Mouse (Mus musculus) liver, embryonic 15.5 days (tissue): ENCODE data around the gene Med8. TPM values are rescaled to one million over a fixed set of nuclear protein-coding genes. Genes with fewer than 3 reads are reported as not detected.
A peak's percentile ranks its signal among the peaks of the same experiment; 100 is the strongest.

Experiments used
- ATAC-seq: fragments of 200-750 bp; cut with Nextera tagmentation; 2 replicates; pipeline ENCODE4 v1.8.0; 2017; ENCODE audit warnings: moderate number of reproducible peaks, mild to moderate bottlenecking, moderate library complexity; ENCODE audit not compliant: insufficient read depth
- H3K27ac ChIP-seq: fragments of 300-500 bp; sonication (generic); replicated peaks from 2 replicates; pipeline ENCODE4 v1.5.1; 2015; ENCODE audit warnings: mild to moderate bottlenecking, inconsistent platforms
- H3K27me3 ChIP-seq: fragments of 300-500 bp; sonication (generic); 2 replicates; pipeline ENCODE4 v1.6.1; 2015; ENCODE audit warnings: mild to moderate bottlenecking, inconsistent platforms
- H3K36me3 ChIP-seq: fragments of 300-500 bp; sonication (generic); replicated peaks from 2 replicates; pipeline ENCODE4 v1.6.1; 2015; ENCODE audit warnings: moderate library complexity, mild to moderate bottlenecking, inconsistent platforms
- H3K4me1 ChIP-seq: fragments of 300-500 bp; sonication (generic); replicated peaks from 2 replicates; pipeline ENCODE4 v1.6.1; 2015; ENCODE audit warnings: inconsistent platforms
- H3K4me2 ChIP-seq: fragments of 300-500 bp; sonication (generic); 2 replicates; pipeline ENCODE4 v1.6.1; 2015; ENCODE audit warnings: moderate library complexity, mild to moderate bottlenecking, inconsistent platforms
- H3K4me3 ChIP-seq: fragments of 300-500 bp; sonication (generic); replicated peaks from 2 replicates; pipeline ENCODE4 v1.5.1; 2015; ENCODE audit warnings: mild to moderate bottlenecking, inconsistent platforms
- H3K9ac ChIP-seq: fragments of 300-500 bp; sonication (generic); 2 replicates; pipeline ENCODE4 v1.6.1; 2015; ENCODE audit warnings: moderate library complexity, mild to moderate bottlenecking, inconsistent platforms
- H3K9me3 ChIP-seq: fragments of 300-500 bp; sonication (generic); replicated peaks from 2 replicates; pipeline ENCODE4 v1.6.1; 2016; ENCODE audit warnings: inconsistent platforms
- WGBS: fragments of 180-500 bp; shearing (Covaris S2); methylation state at CpG from one replicate; pipeline ENCODE4 v1.1.7; 2015; ENCODE audit warnings: mixed read lengths; ENCODE audit not compliant: insufficient replicate concordance; 5-methylcytosine and 5-hydroxymethylcytosine counted together
- polyA plus RNA-seq: library from polyadenylated mRNA; unstranded; fragments of >200 nt; fragmentation: Nextera tagmentation; extraction: Ambion mirVana; gene quantifications from 2 replicates; pipeline ENCODE4 v1.2.1, GENCODE M21; 2015

Med8 gene
- polyA plus RNA-seq, 1 experiment from 2014 or later: 73.5 TPM

GRCm38 (mm10) chr4:118383271-118383670 lies 25.9 kb upstream of the Med8 start:
- no peaks in the 10 kb centered on the region for H3K27me3 ChIP-seq
- ATAC-seq: no peak
- no peaks in the 10 kb centered on the region for H3K4me1 ChIP-seq
- H3K9ac ChIP-seq: no peak overlapping the region
- H3K36me3 ChIP-seq: peaks cover 96% of the 10 kb centered on the region
- H3K4me2 ChIP-seq: no peak overlapping the region
- H3K9me3 ChIP-seq: no peaks in the 10 kb centered on the region
- H3K27ac ChIP-seq: no peak overlapping the region
- no peak overlapping the region for H3K4me3 ChIP-seq
- 80% methylated on average over 7 of the region's 7 CpGs for WGBS

GRCm38 (mm10) chr4:118387316-118387715 lies 21.8 kb upstream of the Med8 start:
- Histone ChIP-seq H3K27me3 (no peaks in the 10 kb centered on the region), H3K4me2 (no peak overlapping the region), H3K4me3 (no peak overlapping the region), H3K27ac (no peak overlapping the region), H3K9ac (no peak overlapping the region), H3K4me1 (no peaks in the 10 kb centered on the region), H3K9me3 (no peaks in the 10 kb centered on the region), H3K36me3 (peaks cover 100% of the 10 kb centered on the region)
- WGBS: 83% methylated on average over 8 of the region's 8 CpGs
- ATAC-seq: no peak

- no peak overlapping the region for H3K4me2 ChIP-seq
- 91% methylated on average over 11 of the region's 11 CpGs for WGBS
- no peak for ATAC-seq
- no peak overlapping the region for H3K27ac ChIP-seq
- H3K9ac ChIP-seq: no peak overlapping the region
- no peaks in the 10 kb centered on the region for H3K4me1 ChIP-seq
- H3K9me3 ChIP-seq: no peaks in the 10 kb centered on the region
- H3K4me3 ChIP-seq: no peak overlapping the region
- H3K36me3 ChIP-seq: peaks cover 100% of the 10 kb centered on the region
- no peaks in the 10 kb centered on the region for H3K27me3 ChIP-seq
Observed at GRCm38 (mm10) chr4:118390146-118390545, 19.0 kb upstream of the Med8 start.

- Histone ChIP-seq H3K36me3 (peaks cover 91% of the 10 kb centered on the region), H3K27me3 (no peaks in the 10 kb centered on the region)
- ATAC-seq: peak; percentile 7; the same call in 1 of the 2 replicates
Observed at GRCm38 (mm10) chr4:118394505-118394904, 14.6 kb upstream of the Med8 start.

GRCm38 (mm10) chr4:118395289-118395688 lies 13.8 kb upstream of the Med8 start:
- no peak overlapping the region for H3K4me2 ChIP-seq
- peaks cover 91% of the 10 kb centered on the region for H3K36me3 ChIP-seq
- no peaks in the 10 kb centered on the region for H3K9me3 ChIP-seq
- no peak overlapping the region for H3K27ac ChIP-seq
- no peaks in the 10 kb centered on the region for H3K27me3 ChIP-seq
- no peak for ATAC-seq
- WGBS: 75% methylated on average over 4 of the region's 4 CpGs
- no peaks in the 10 kb centered on the region for H3K4me1 ChIP-seq
- no peak overlapping the region for H3K4me3 ChIP-seq
- no peak overlapping the region for H3K9ac ChIP-seq

More at GRCm38 (mm10) chr4:118394505-118394904, 14.6 kb upstream of the Med8 start:
- 71% methylated on average over 6 of the region's 6 CpGs for WGBS
- Histone ChIP-seq H3K27ac (no peak overlapping the region), H3K4me2 (no peak overlapping the region), H3K9ac (no peak overlapping the region), H3K4me3 (no peak overlapping the region), H3K9me3 (no peaks in the 10 kb centered on the region), H3K4me1 (no peaks in the 10 kb centered on the region)

GRCm38 (mm10) chr4:118396433-118396832 lies 12.7 kb upstream of the Med8 start:
- no peak overlapping the region for H3K4me2 ChIP-seq
- H3K36me3 ChIP-seq: peaks cover 91% of the 10 kb centered on the region
- no peak overlapping the region for H3K27ac ChIP-seq
- no peak overlapping the region for H3K9ac ChIP-seq
- no peaks in the 10 kb centered on the region for H3K9me3 ChIP-seq
- no peak overlapping the region for H3K4me3 ChIP-seq
- ATAC-seq: no peak
- 61% methylated on average over 3 of the region's 3 CpGs for WGBS
- no peaks in the 10 kb centered on the region for H3K27me3 ChIP-seq
- H3K4me1 ChIP-seq: peaks cover 4% of the 10 kb centered on the region

- Histone ChIP-seq H3K4me3 (no peak overlapping the region), H3K9ac (no peak overlapping the region), H3K36me3 (peaks cover 91% of the 10 kb centered on the region), H3K27me3 (no peaks in the 10 kb centered on the region), H3K4me2 (no peak overlapping the region), H3K9me3 (no peaks in the 10 kb centered on the region), H3K4me1 (peaks cover 20% of the 10 kb centered on the region), H3K27ac (no peak overlapping the region)
- no peak for ATAC-seq
- 76% methylated on average over 6 of the region's 6 CpGs for WGBS
Observed at GRCm38 (mm10) chr4:118398400-118398799, 10.7 kb upstream of the Med8 start.

GRCm38 (mm10) chr4:118401421-118401820 lies 7.7 kb upstream of the Med8 start:
- peaks cover 84% of the 10 kb centered on the region for H3K36me3 ChIP-seq

GRCm38 (mm10) chr4:118401918-118402317 lies 7.2 kb upstream of the Med8 start:
- H3K4me3 ChIP-seq: no peak overlapping the region
- peaks cover 79% of the 10 kb centered on the region for H3K36me3 ChIP-seq
- 31% methylated on average over 5 of the region's 5 CpGs for WGBS
- H3K4me1 ChIP-seq: peaks cover 23% of the 10 kb centered on the region
- no peaks in the 10 kb centered on the region for H3K9me3 ChIP-seq
- peak overlapping the region; percentile 24; the same call in 1 of the 2 replicates for H3K27ac ChIP-seq
- H3K4me2 ChIP-seq: peak overlapping the region; percentile 13; the same call in 1 of the 2 replicates
- H3K9ac ChIP-seq: peak overlapping the region; percentile 15; the same call in 1 of the 2 replicates
- peak; percentile 70 for ATAC-seq
- no peaks in the 10 kb centered on the region for H3K27me3 ChIP-seq

More at GRCm38 (mm10) chr4:118401421-118401820, 7.7 kb upstream of the Med8 start:
- 77% methylated on average over 3 of the region's 3 CpGs for WGBS
- Histone ChIP-seq H3K4me2 (peak overlapping the region; percentile 13; the same call in 1 of the 2 replicates), H3K27ac (0 out of 2 replicates have a peak overlapping the region, but pooled peaks have one; percentile 24), H3K4me1 (peaks cover 23% of the 10 kb centered on the region), H3K4me3 (no peak overlapping the region), H3K9me3 (no peaks in the 10 kb centered on the region), H3K9ac (peak overlapping the region; percentile 15; the same call in 1 of the 2 replicates), H3K27me3 (no peaks in the 10 kb centered on the region)
- ATAC-seq: no peak

GRCm38 (mm10) chr4:118402701-118403100 lies 6.4 kb upstream of the Med8 start:
- Histone ChIP-seq H3K4me2 (no peak overlapping the region), H3K4me3 (no peak overlapping the region), H3K27ac (no peak overlapping the region), H3K9ac (no peak overlapping the region), H3K27me3 (no peaks in the 10 kb centered on the region), H3K9me3 (no peaks in the 10 kb centered on the region), H3K4me1 (peaks cover 29% of the 10 kb centered on the region), H3K36me3 (peaks cover 71% of the 10 kb centered on the region)
- no peak for ATAC-seq
- WGBS: 84% methylated on average over 12 of the region's 12 CpGs

GRCm38 (mm10) chr4:118410871-118411270 lies 1.7 kb downstream of the Med8 start:
- H3K4me2 ChIP-seq: 0 out of 2 replicates have a peak overlapping the region, but pooled peaks have one; percentile 23
- H3K4me1 ChIP-seq: peaks cover 33% of the 10 kb centered on the region
- H3K36me3 ChIP-seq: peaks cover 55% of the 10 kb centered on the region
- no peak overlapping the region for H3K27ac ChIP-seq
- WGBS: 87% methylated on average over 5 of the region's 5 CpGs
- H3K9ac ChIP-seq: no peak overlapping the region
- no peak overlapping the region for H3K4me3 ChIP-seq
- no peaks in the 10 kb centered on the region for H3K27me3 ChIP-seq
- ATAC-seq: no peak
- H3K9me3 ChIP-seq: no peaks in the 10 kb centered on the region

GRCm38 (mm10) chr4:118413553-118413952 lies 4.4 kb downstream of the Med8 start:
- H3K36me3 ChIP-seq: peaks cover 82% of the 10 kb centered on the region

More at GRCm38 (mm10) chr4:118413553-118413952, 4.4 kb downstream of the Med8 start:
- ATAC-seq: no peak
- no peaks in the 10 kb centered on the region for H3K9me3 ChIP-seq
- no peaks in the 10 kb centered on the region for H3K27me3 ChIP-seq
- no peak overlapping the region for H3K27ac ChIP-seq
- no peak overlapping the region for H3K9ac ChIP-seq
- H3K4me1 ChIP-seq: peaks cover 16% of the 10 kb centered on the region
- WGBS: 87% methylated on average over 5 of the region's 5 CpGs
- no peak overlapping the region for H3K4me3 ChIP-seq
- H3K4me2 ChIP-seq: no peak overlapping the region
